Mouse (Mus musculus): ENCODE data around the gene Necab3. TPM values are rescaled to one million over a fixed set of nuclear protein-coding genes. Genes with fewer than 3 reads are reported as not detected.

Gene Necab3
- polyA plus RNA-seq, 1 experiment from 2014 or later = 2.9 TPM

- Histone ChIP-seq H3K9me3 (no peaks in the 10 kb centered on the region), H3K27ac (no peak overlapping the region), H3K27me3 (peaks cover 25% of the 10 kb centered on the region), H3K4me3 (peak overlapping the region; percentile 22; the same call in 1 of the 2 replicates), H3K9ac (no peak overlapping the region), H3K4me1 (peaks cover 39% of the 10 kb centered on the region), H3K36me3 (no peaks in the 10 kb centered on the region), H3K4me2 (peak overlapping the region; percentile 54)
- ATAC-seq (ENCODE audit: borderline replicate concordance, extremely low read depth, low FRiP score, low TSS enrichment) = peak; percentile 51
- WGBS = 22% methylated on average over 27 of the region's 27 CpGs
Measured at GRCm38 (mm10) chr2:154552424-154552907, 6.2 kb downstream of the Necab3 start.

- Histone ChIP-seq H3K9me3 (no peaks in the 10 kb centered on the region), H3K9ac (no peak overlapping the region), H3K27ac (no peak overlapping the region), H3K4me2 (peak overlapping the region; percentile 54), H3K4me1 (peaks cover 34% of the 10 kb centered on the region), H3K36me3 (no peaks in the 10 kb centered on the region), H3K4me3 (peak overlapping the region; percentile 22; the same call in 1 of the 2 replicates), H3K27me3 (peaks cover 25% of the 10 kb centered on the region)
- peak; percentile 2; the same call in 1 of the 2 replicates for ATAC-seq (ENCODE audit: borderline replicate concordance, extremely low read depth, low FRiP score, low TSS enrichment)
- WGBS = 30% methylated on average over 21 of the region's 21 CpGs
Measured at GRCm38 (mm10) chr2:154551927-154552326, 6.8 kb downstream of the Necab3 start.

- H3K4me1 ChIP-seq = peaks cover 34% of the 10 kb centered on the region
- no peak within 1 kb of the TSS; the same call in 1 of the 2 replicates for H3K9ac ChIP-seq
- 77% methylated on average over 4 of the region's 4 CpGs for WGBS
- peak within 1 kb of the TSS; percentile 54 for H3K4me2 ChIP-seq
- H3K36me3 ChIP-seq = no peaks in the 10 kb centered on the region
- peak within 1 kb of the TSS; percentile 22; the same call in 1 of the 2 replicates for H3K4me3 ChIP-seq
- no peak within 1 kb of the TSS for H3K27ac ChIP-seq
- H3K9me3 ChIP-seq = no peaks in the 10 kb centered on the region
- H3K27me3 ChIP-seq = peaks cover 25% of the 10 kb centered on the region
- no peak for ATAC-seq (ENCODE audit: borderline replicate concordance, extremely low read depth, low FRiP score, low TSS enrichment)
Measured at GRCm38 (mm10) chr2:154551476-154551875, 7.2 kb downstream of the Necab3 start, which contains the start of gene Actl10. TSS of gene Actl10 (plus strand) at chr2:154551776.

- no peak overlapping the region for H3K27ac ChIP-seq
- peaks cover 25% of the 10 kb centered on the region for H3K27me3 ChIP-seq
- ATAC-seq (ENCODE audit: borderline replicate concordance, extremely low read depth, low FRiP score, low TSS enrichment) = no peak
- no peaks in the 10 kb centered on the region for H3K36me3 ChIP-seq
- peaks cover 34% of the 10 kb centered on the region for H3K4me1 ChIP-seq
- no peaks in the 10 kb centered on the region for H3K9me3 ChIP-seq
- 63% methylated on average over 2 of the region's 2 CpGs for WGBS
- no peak overlapping the region for H3K9ac ChIP-seq
- no peak overlapping the region for H3K4me2 ChIP-seq
- no peak overlapping the region for H3K4me3 ChIP-seq
Measured at GRCm38 (mm10) chr2:154550937-154551336, 7.8 kb downstream of the Necab3 start.

- peaks cover 28% of the 10 kb centered on the region for H3K4me1 ChIP-seq
- H3K9me3 ChIP-seq = no peaks in the 10 kb centered on the region
- no peak overlapping the region for H3K9ac ChIP-seq
- H3K27ac ChIP-seq = no peak overlapping the region
- ATAC-seq (ENCODE audit: borderline replicate concordance, extremely low read depth, low FRiP score, low TSS enrichment) = no peak
- H3K4me2 ChIP-seq = peak overlapping the region; percentile 95
- WGBS = 17% methylated on average over 20 of the region's 20 CpGs
- H3K36me3 ChIP-seq = no peaks in the 10 kb centered on the region
- H3K4me3 ChIP-seq = peak overlapping the region; percentile 44; the same call in 1 of the 2 replicates
- peaks cover 25% of the 10 kb centered on the region for H3K27me3 ChIP-seq
Measured at GRCm38 (mm10) chr2:154549886-154550189, 8.9 kb downstream of the Necab3 start.

- Histone ChIP-seq H3K9ac (peak overlapping the region; percentile 19; the same call in 1 of the 2 replicates), H3K27ac (no peak overlapping the region), H3K36me3 (no peaks in the 10 kb centered on the region), H3K9me3 (no peaks in the 10 kb centered on the region), H3K4me1 (peaks cover 27% of the 10 kb centered on the region), H3K4me2 (peak overlapping the region; percentile 95), H3K27me3 (peaks cover 25% of the 10 kb centered on the region), H3K4me3 (peak overlapping the region; percentile 44)
- ATAC-seq (ENCODE audit: borderline replicate concordance, extremely low read depth, low FRiP score, low TSS enrichment) = peak; percentile 49; the same call in 1 of the 2 replicates
- WGBS = 4% methylated on average over 48 of the region's 48 CpGs
Measured at GRCm38 (mm10) chr2:154549127-154549885, 9.4 kb downstream of the Necab3 start.

GRCm38 (mm10) chr2:154548688-154549087 lies 10.0 kb downstream of the Necab3 start:
- H3K4me2 ChIP-seq = peak overlapping the region; percentile 95; the same call in 1 of the 2 replicates
- 54% methylated on average over 3 of the region's 3 CpGs for WGBS

GRCm38 (mm10) chr2:154546711-154547110 lies 12.0 kb downstream of the Necab3 start, which contains the start of gene 1700003F12Rik:
TSS of gene 1700003F12Rik (plus strand) at chr2:154547085.
- 90% methylated on average over 10 of the region's 10 CpGs for WGBS
- Histone ChIP-seq H3K9me3 (no peaks in the 10 kb centered on the region), H3K9ac (no peak within 1 kb of the TSS), H3K27ac (no peak within 1 kb of the TSS), H3K4me2 (no peak within 1 kb of the TSS), H3K27me3 (peaks cover 20% of the 10 kb centered on the region), H3K36me3 (no peaks in the 10 kb centered on the region), H3K4me3 (no peak within 1 kb of the TSS), H3K4me1 (peaks cover 13% of the 10 kb centered on the region)
- ATAC-seq (ENCODE audit: borderline replicate concordance, extremely low read depth, low FRiP score, low TSS enrichment) = no peak

More at GRCm38 (mm10) chr2:154548688-154549087, 10.0 kb downstream of the Necab3 start:
- H3K4me1 ChIP-seq = peaks cover 27% of the 10 kb centered on the region
- peaks cover 25% of the 10 kb centered on the region for H3K27me3 ChIP-seq
- H3K9me3 ChIP-seq = no peaks in the 10 kb centered on the region
- H3K4me3 ChIP-seq = no peak overlapping the region
- H3K36me3 ChIP-seq = no peaks in the 10 kb centered on the region
- no peak overlapping the region for H3K9ac ChIP-seq
- no peak for ATAC-seq (ENCODE audit: borderline replicate concordance, extremely low read depth, low FRiP score, low TSS enrichment)
- H3K27ac ChIP-seq = no peak overlapping the region

- no peaks in the 10 kb centered on the region for H3K27me3 ChIP-seq
- H3K36me3 ChIP-seq = no peaks in the 10 kb centered on the region
- peaks cover under 1% of the 10 kb centered on the region; the same call in 1 of the 2 replicates for H3K4me1 ChIP-seq
- ATAC-seq (ENCODE audit: borderline replicate concordance, extremely low read depth, low FRiP score, low TSS enrichment) = no peak
- H3K4me2 ChIP-seq = no peak overlapping the region
- H3K9ac ChIP-seq = no peak overlapping the region
- no peaks in the 10 kb centered on the region for H3K9me3 ChIP-seq
- H3K4me3 ChIP-seq = no peak overlapping the region
- WGBS = 86% methylated on average over 9 of the region's 9 CpGs
- no peak overlapping the region for H3K27ac ChIP-seq
Measured at GRCm38 (mm10) chr2:154543567-154544347, 14.9 kb downstream of the Necab3 start.

- WGBS = 79% methylated on average over 2 of the region's 2 CpGs
- no peak overlapping the region for H3K4me3 ChIP-seq
- H3K4me1 ChIP-seq = peaks cover 3% of the 10 kb centered on the region; the same call in 1 of the 2 replicates
- no peaks in the 10 kb centered on the region for H3K9me3 ChIP-seq
- H3K27me3 ChIP-seq = no peaks in the 10 kb centered on the region
- no peak overlapping the region for H3K9ac ChIP-seq
- peaks cover 4% of the 10 kb centered on the region for H3K36me3 ChIP-seq
- no peak for ATAC-seq (ENCODE audit: borderline replicate concordance, extremely low read depth, low FRiP score, low TSS enrichment)
- no peak overlapping the region for H3K27ac ChIP-seq
- H3K4me2 ChIP-seq = no peak overlapping the region
Measured at GRCm38 (mm10) chr2:154541630-154542029, 17.1 kb downstream of the Necab3 start.

- no peak overlapping the region for H3K27ac ChIP-seq
- WGBS = 75% methylated on average over 3 of the region's 3 CpGs
- no peak overlapping the region for H3K9ac ChIP-seq
- no peaks in the 10 kb centered on the region for H3K9me3 ChIP-seq
- H3K4me1 ChIP-seq = peaks cover 3% of the 10 kb centered on the region; the same call in 1 of the 2 replicates
- H3K36me3 ChIP-seq = peaks cover 17% of the 10 kb centered on the region
- H3K4me3 ChIP-seq = no peak overlapping the region
- no peak overlapping the region for H3K4me2 ChIP-seq
- no peak for ATAC-seq (ENCODE audit: borderline replicate concordance, extremely low read depth, low FRiP score, low TSS enrichment)
- H3K27me3 ChIP-seq = no peaks in the 10 kb centered on the region
Measured at GRCm38 (mm10) chr2:154539720-154540119, 19.0 kb downstream of the Necab3 start.

Data from lung, embryonic 15.5 days (tissue).